In the genomic region with DNA sequence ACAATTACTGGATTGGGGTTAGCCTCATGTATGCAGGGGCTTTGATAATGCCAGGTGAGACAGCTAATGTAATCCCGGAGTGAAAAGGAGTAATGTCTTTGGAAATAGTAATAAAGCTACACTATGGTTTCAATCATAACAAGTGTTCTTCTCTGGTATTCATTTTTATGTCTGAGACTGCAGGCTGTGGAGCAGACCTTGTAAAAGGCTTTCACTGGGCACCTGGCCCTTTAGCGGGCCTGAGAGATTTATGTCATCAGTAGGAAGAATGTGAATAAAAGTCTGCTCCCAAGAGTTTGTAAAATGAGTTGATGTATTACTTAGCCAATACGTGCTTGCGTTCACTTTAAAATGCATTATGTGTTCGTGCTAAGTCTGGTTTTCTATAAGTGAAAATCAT, we compare ENCODE assay signal across 24 mouse cellular contexts.
"Had no signal": no experiment of that assay in that cellular context is flagged by ENCODE, and none has a peak within 500 bp of the region (broad histone marks: within the 10 kb centered on the region; RNA-seq: fewer than 3 reads in every experiment).

No protein-coding gene starts in this region.

- H3K36me3 ChIP-seq: heart, embryonic 10.5 days; heart, embryonic 12.5 days; hindbrain, embryonic 13.5 days; hindbrain, embryonic 15.5 days had no signal

- DNase-seq: forebrain, postnatal 0 days; gastrocnemius, postnatal 14 days; gastrocnemius, postnatal 36 days; heart, adult 18-20 months; heart, postnatal 10 days; heart, postnatal 36 days; kidney, adult 11 months; kidney, adult 2 months; kidney, adult 9 months; kidney, postnatal 14 days; kidney, postnatal 36 days; layer of hippocampus, adult 9-11 months; layer of hippocampus, postnatal 36 days; liver; liver, embryonic 13.5 days had no signal

- H3K9me3 ChIP-seq: heart, embryonic 10.5 days; hindbrain, embryonic 13.5 days; hindbrain, embryonic 15.5 days; kidney, embryonic 15.5 days; liver, embryonic 13.5 days had no signal

- H3K4me2 ChIP-seq: heart, embryonic 12.5 days; hindbrain, embryonic 13.5 days; hindbrain, embryonic 15.5 days; kidney, embryonic 15.5 days; liver, embryonic 11.5 days; liver, embryonic 13.5 days had no signal

- H3K4me1 ChIP-seq: heart, embryonic 10.5 days; heart, embryonic 12.5 days; hindbrain, embryonic 13.5 days; hindbrain, embryonic 15.5 days; kidney, embryonic 15.5 days; liver, embryonic 13.5 days had no signal

- H3K9ac ChIP-seq: forebrain, postnatal 0 days; heart, embryonic 12.5 days; hindbrain, embryonic 13.5 days; hindbrain, embryonic 15.5 days; kidney, embryonic 15.5 days; liver, embryonic 13.5 days had no signal

- H3K27me3 ChIP-seq: heart, embryonic 12.5 days; hindbrain, embryonic 13.5 days; hindbrain, embryonic 15.5 days; kidney, embryonic 15.5 days; liver, embryonic 13.5 days had no signal

- H3K4me3 ChIP-seq: heart, embryonic 10.5 days; heart, embryonic 12.5 days; hindbrain, embryonic 13.5 days; hindbrain, embryonic 15.5 days; kidney, embryonic 15.5 days; liver, embryonic 13.5 days had no signal

- H3K27ac ChIP-seq: heart, embryonic 10.5 days; hindbrain, embryonic 13.5 days; hindbrain, embryonic 15.5 days; hindbrain, postnatal 0 days; kidney, embryonic 15.5 days; kidney, postnatal 0 days; liver, embryonic 13.5 days had no signal

- ATAC-seq: forebrain, postnatal 0 days; hindbrain, postnatal 0 days; intestine, embryonic 16.5 days had no signal
